Mouse (Mus musculus): ENCODE measurements at regions not wholly inside any gene's neighbourhood (a gene's known extent, or its start where the extent isn't known, plus 50 kb on each side); places are given as distances from the start of the nearest gene placed in this dataset.

GRCm38 (mm10) chr15:71302541-71302940 lies 2531.8 kb upstream of the Gm6569 start:
- Histone ChIP-seq H3K79me2 (ENCODE audit: control insufficient read depth, insufficient read depth) (no peaks in the 10 kb centered on the region), H3K36me3 (ENCODE audit: control insufficient read depth, insufficient read depth) (no peaks in the 10 kb centered on the region), H3K27me3 (ENCODE audit: control insufficient read depth, insufficient read depth, insufficient read length) (no peaks in the 10 kb centered on the region), H3ac (ENCODE audit: control insufficient read depth, insufficient read length) (no peak overlapping the region), H3K4me3 (no peak overlapping the region), H3K4me2 (ENCODE audit: low read depth) (no peak overlapping the region)
- no peak for TF ChIP-seq USF1 (IDR thresholded peaks at IDR 0.05; ENCODE audit: low read depth)
- TF ChIP-seq CEBPB (IDR thresholded peaks at IDR 0.05; ENCODE audit: insufficient read depth, poor library complexity, severe bottlenecking): no peak
- TF ChIP-seq TCF12 (IDR thresholded peaks at IDR 0.05; ENCODE audit: insufficient read depth, poor library complexity, severe bottlenecking): no peak
- TF ChIP-seq POLR2AphosphoS2 (IDR thresholded peaks at IDR 0.05; ENCODE audit: insufficient read length, low read depth): no peak
- no peak for TF ChIP-seq E2F4 (IDR thresholded peaks at IDR 0.05; ENCODE audit: insufficient read depth)
- TF ChIP-seq SRF (IDR thresholded peaks at IDR 0.05; ENCODE audit: control insufficient read depth, insufficient read length, low read depth): no peak
- TF ChIP-seq POLR2A (IDR thresholded peaks at IDR 0.05; ENCODE audit: insufficient read length, low read depth): no peak
- no peak for TF ChIP-seq MYOD1 (IDR thresholded peaks at IDR 0.05; ENCODE audit: control insufficient read depth in 1 of 3, insufficient read length in 2 of 3, low read depth in 2 of 3)

GRCm38 (mm10) chr15:71310230-71310629 lies 2524.1 kb upstream of the Gm6569 start:
- TF ChIP-seq MYOD1 (IDR thresholded peaks at IDR 0.05; ENCODE audit: control insufficient read depth in 1 of 3, insufficient read length in 2 of 3, low read depth in 2 of 3): no peak
- no peak for TF ChIP-seq REST (IDR thresholded peaks at IDR 0.05; ENCODE audit: insufficient read depth, insufficient read length)
- H3K4me2 ChIP-seq (ENCODE audit: low read depth): no peak overlapping the region
- no peak overlapping the region for H3ac ChIP-seq (ENCODE audit: control insufficient read depth, insufficient read length)
- H3K27me3 ChIP-seq (ENCODE audit: control insufficient read depth, insufficient read depth, insufficient read length): no peaks in the 10 kb centered on the region
- no peaks in the 10 kb centered on the region for H3K36me3 ChIP-seq (ENCODE audit: control insufficient read depth, insufficient read depth)
- H3K4me3 ChIP-seq: no peak overlapping the region
- no peaks in the 10 kb centered on the region for H3K79me2 ChIP-seq (ENCODE audit: control insufficient read depth, insufficient read depth)

GRCm38 (mm10) chr15:71326596-71326995 lies 2507.8 kb upstream of the Gm6569 start:
- H3K79me2 ChIP-seq (ENCODE audit: control insufficient read depth, insufficient read depth): no peaks in the 10 kb centered on the region
- no peak overlapping the region for H3K4me2 ChIP-seq (ENCODE audit: low read depth)
- no peak overlapping the region for H3ac ChIP-seq (ENCODE audit: control insufficient read depth, insufficient read length)
- no peak for TF ChIP-seq MYOG (IDR thresholded peaks at IDR 0.05; ENCODE audit: control insufficient read depth in 1 of 3, insufficient read depth in 1 of 3, insufficient read length in 2 of 3, low read depth in 2 of 3)
- no peak for TF ChIP-seq TCF12 (IDR thresholded peaks at IDR 0.05; ENCODE audit: insufficient read depth, poor library complexity, severe bottlenecking)
- peak in 2 of 3 experiments; percentile 28 to 70 for TF ChIP-seq MYOD1 (IDR thresholded peaks at IDR 0.05; ENCODE audit: control insufficient read depth in 1 of 3, insufficient read length in 2 of 3, low read depth in 2 of 3)
- peak; percentile 68 for TF ChIP-seq USF1 (IDR thresholded peaks at IDR 0.05; ENCODE audit: low read depth)
- no peak for TF ChIP-seq TCF3 (IDR thresholded peaks at IDR 0.05; ENCODE audit: insufficient read length, low read depth)
- TF ChIP-seq SRF (IDR thresholded peaks at IDR 0.05; ENCODE audit: control insufficient read depth, insufficient read length, low read depth): no peak
- H3K27me3 ChIP-seq (ENCODE audit: control insufficient read depth, insufficient read depth, insufficient read length): no peaks in the 10 kb centered on the region
- H3K36me3 ChIP-seq (ENCODE audit: control insufficient read depth, insufficient read depth): no peaks in the 10 kb centered on the region
- H3K4me3 ChIP-seq: no peak overlapping the region

- TF ChIP-seq MYOD1 (IDR thresholded peaks at IDR 0.05; ENCODE audit: control insufficient read depth in 1 of 3, insufficient read length in 2 of 3, low read depth in 2 of 3): no peak
- no peak for TF ChIP-seq CEBPB (IDR thresholded peaks at IDR 0.05; ENCODE audit: insufficient read depth, poor library complexity, severe bottlenecking)
- TF ChIP-seq E2F4 (IDR thresholded peaks at IDR 0.05; ENCODE audit: insufficient read depth): no peak
- no peak for TF ChIP-seq POLR2AphosphoS2 (IDR thresholded peaks at IDR 0.05; ENCODE audit: insufficient read length, low read depth)
- no peak for TF ChIP-seq TCF3 (IDR thresholded peaks at IDR 0.05; ENCODE audit: insufficient read length, low read depth)
- TF ChIP-seq MYOG (IDR thresholded peaks at IDR 0.05; ENCODE audit: control insufficient read depth in 1 of 3, insufficient read depth in 1 of 3, insufficient read length in 2 of 3, low read depth in 2 of 3): no peak
- no peak for TF ChIP-seq MAX (IDR thresholded peaks at IDR 0.05; ENCODE audit: low read depth)
- no peak for TF ChIP-seq SRF (IDR thresholded peaks at IDR 0.05; ENCODE audit: control insufficient read depth, insufficient read length, low read depth)
- TF ChIP-seq REST (IDR thresholded peaks at IDR 0.05; ENCODE audit: insufficient read depth, insufficient read length): no peak
- no peak for TF ChIP-seq TCF12 (IDR thresholded peaks at IDR 0.05; ENCODE audit: insufficient read depth, poor library complexity, severe bottlenecking)
- TF ChIP-seq USF1 (IDR thresholded peaks at IDR 0.05; ENCODE audit: low read depth): no peak
- no peak for TF ChIP-seq POLR2A (IDR thresholded peaks at IDR 0.05; ENCODE audit: insufficient read length, low read depth)
- Histone ChIP-seq H3K79me2 (ENCODE audit: control insufficient read depth, insufficient read depth) (no peaks in the 10 kb centered on the region), H3K4me2 (ENCODE audit: low read depth) (no peak overlapping the region)
Observed at GRCm38 (mm10) chr15:71358189-71358790, 2476.1 kb upstream of the Gm6569 start.

GRCm38 (mm10) chr15:71375775-71376174 lies 2458.6 kb upstream of the Gm6569 start:
- no peaks in the 10 kb centered on the region for H3K36me3 ChIP-seq (ENCODE audit: control insufficient read depth, insufficient read depth)
- TF ChIP-seq CEBPB (IDR thresholded peaks at IDR 0.05; ENCODE audit: insufficient read depth, poor library complexity, severe bottlenecking) (no peak), USF1 (IDR thresholded peaks at IDR 0.05; ENCODE audit: low read depth) (no peak), E2F4 (IDR thresholded peaks at IDR 0.05; ENCODE audit: insufficient read depth) (no peak), TCF3 (IDR thresholded peaks at IDR 0.05; ENCODE audit: insufficient read length, low read depth) (no peak), REST (IDR thresholded peaks at IDR 0.05; ENCODE audit: insufficient read depth, insufficient read length) (no peak), TCF12 (IDR thresholded peaks at IDR 0.05; ENCODE audit: insufficient read depth, poor library complexity, severe bottlenecking) (no peak), POLR2A (IDR thresholded peaks at IDR 0.05; ENCODE audit: insufficient read length, low read depth) (no peak), MYOD1 (IDR thresholded peaks at IDR 0.05; ENCODE audit: control insufficient read depth in 1 of 3, insufficient read length in 2 of 3, low read depth in 2 of 3) (no peak), MAX (IDR thresholded peaks at IDR 0.05; ENCODE audit: low read depth) (no peak), POLR2AphosphoS2 (IDR thresholded peaks at IDR 0.05; ENCODE audit: insufficient read length, low read depth) (no peak), SRF (IDR thresholded peaks at IDR 0.05; ENCODE audit: control insufficient read depth, insufficient read length, low read depth) (no peak), MYOG (IDR thresholded peaks at IDR 0.05; ENCODE audit: control insufficient read depth in 1 of 3, insufficient read depth in 1 of 3, insufficient read length in 2 of 3, low read depth in 2 of 3) (no peak)
- no peak overlapping the region for H3ac ChIP-seq (ENCODE audit: control insufficient read depth, insufficient read length)
- H3K27me3 ChIP-seq (ENCODE audit: control insufficient read depth, insufficient read depth, insufficient read length): no peaks in the 10 kb centered on the region
- no peak overlapping the region for H3K4me2 ChIP-seq (ENCODE audit: low read depth)
- no peaks in the 10 kb centered on the region for H3K79me2 ChIP-seq (ENCODE audit: control insufficient read depth, insufficient read depth)
- H3K4me3 ChIP-seq: no peak overlapping the region

More at GRCm38 (mm10) chr15:71358189-71358790, 2476.1 kb upstream of the Gm6569 start:
- no peaks in the 10 kb centered on the region for H3K27me3 ChIP-seq (ENCODE audit: control insufficient read depth, insufficient read depth, insufficient read length)
- no peaks in the 10 kb centered on the region for H3K36me3 ChIP-seq (ENCODE audit: control insufficient read depth, insufficient read depth)
- no peak overlapping the region for H3K4me3 ChIP-seq
- H3ac ChIP-seq (ENCODE audit: control insufficient read depth, insufficient read length): no peak overlapping the region
